Mouse (Mus musculus) thymus, postnatal 10 days (tissue): ENCODE measurements around the gene Nlgn2.

Experiments used
- DNase-seq, 2 experiments: peaks; one replicate each; pipeline ENCODE4 v3.0.0; 2021; ENCODE audit warnings: low spot score in 2 of 2

Nlgn2 gene

GRCm38 (mm10) chr11:69828832-69829231 is 8.8 kb downstream of the Nlgn2 start:
- DNase-seq = no peak

DNA sequence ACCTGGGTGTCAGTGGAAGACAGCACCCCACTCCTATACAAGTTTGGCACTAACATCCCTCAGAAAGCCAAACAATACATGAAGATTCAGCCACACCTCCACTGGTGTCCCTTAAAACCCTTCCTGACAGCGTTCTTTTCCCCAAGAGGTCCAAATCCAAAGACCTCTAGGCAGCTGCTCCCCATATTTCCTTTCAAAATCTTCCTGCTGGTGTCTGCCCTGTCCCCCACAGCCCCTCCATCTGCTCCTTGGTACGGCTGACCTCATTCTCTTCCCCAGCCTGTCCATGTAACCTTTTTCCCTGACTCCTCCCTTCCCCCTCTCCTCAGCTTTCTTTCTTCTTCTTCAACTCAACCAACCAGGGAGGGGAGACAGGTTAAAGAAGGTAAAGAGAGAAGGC is 14.1 kb downstream of the Nlgn2 start:
- no peak for DNase-seq

DNA sequence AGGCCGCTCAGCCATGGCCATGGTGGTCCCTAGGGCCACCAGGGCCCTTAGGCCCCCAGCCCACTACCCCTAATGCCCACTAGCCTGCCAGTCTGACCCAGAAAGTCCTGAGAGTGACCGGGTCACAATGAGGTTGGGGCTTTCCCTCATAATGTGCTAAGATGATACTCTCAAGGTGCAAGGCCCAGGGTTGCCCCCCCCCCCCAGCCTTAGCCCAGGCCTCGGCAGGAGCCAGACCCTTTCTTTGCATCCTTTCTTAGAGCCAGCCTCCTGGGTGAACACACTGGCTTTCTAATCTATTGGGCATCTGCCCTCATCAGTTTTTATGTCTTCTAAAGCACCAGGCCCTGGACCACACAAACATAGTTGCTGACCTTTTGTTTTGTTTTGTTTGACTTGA is 15.5 kb downstream of the Nlgn2 start, which contains the start of gene Spem1:
Spem1 (minus strand) TSS at position 101 of the 400 bp plus-strand sequence.
- no peak for DNase-seq

- DNase-seq = no peak
Observed at GRCm38 (mm10) chr11:69818871-69819270, 18.7 kb downstream of the Nlgn2 start.

- DNase-seq = no peak
Observed at GRCm38 (mm10) chr11:69818365-69818764, 19.2 kb downstream of the Nlgn2 start, which contains the start of gene Spem2. Gene Spem2, minus strand, starts transcription at chr11:69818465.

DNA sequence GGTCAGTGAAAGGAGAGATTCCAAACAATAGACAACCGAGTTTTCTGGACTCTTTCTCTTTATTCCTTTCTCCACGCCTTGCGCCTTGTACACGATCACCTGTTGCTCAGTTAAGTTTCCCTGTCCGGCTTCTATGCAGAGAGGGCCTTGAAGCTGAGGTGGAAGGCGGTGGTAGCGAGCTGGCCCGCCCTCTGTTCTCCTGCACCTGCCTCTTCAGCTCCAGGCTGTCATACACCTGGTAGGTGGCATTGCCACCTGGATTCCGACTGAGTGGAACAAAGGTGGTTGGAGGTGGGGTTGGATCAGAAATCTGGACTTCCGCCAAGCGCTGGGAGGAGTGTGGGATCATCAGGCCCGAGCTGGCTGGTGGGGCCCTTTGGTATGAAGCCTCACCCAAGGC is 21.1 kb downstream of the Nlgn2 start:
- DNase-seq = no peak

DNA sequence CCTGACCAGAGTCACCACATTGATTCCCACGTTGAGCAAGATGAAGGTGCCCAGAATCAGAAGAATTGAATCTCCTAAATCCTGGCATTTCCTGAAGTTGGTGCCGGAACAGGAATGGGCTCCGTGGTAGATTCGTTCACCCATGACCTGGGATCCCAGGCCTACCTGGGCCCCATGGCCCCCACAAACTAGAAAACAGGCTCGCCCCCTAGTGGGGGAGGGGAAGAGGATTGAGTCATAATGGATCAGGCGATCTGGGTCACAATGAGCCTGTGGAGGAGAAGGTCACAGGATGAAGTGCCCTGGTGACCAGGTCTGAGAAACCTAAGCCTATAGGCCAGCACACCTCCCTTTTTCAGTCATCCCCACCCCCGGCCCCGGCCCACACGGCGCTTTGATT is 22.4 kb downstream of the Nlgn2 start, which contains the start of gene Gm39566:
Gm39566 (minus strand) TSS at position 144 of the 400 bp plus-strand sequence.
- DNase-seq = peak in 1 of 2 experiments; percentile 37

- DNase-seq = no peak
Observed at GRCm38 (mm10) chr11:69810280-69810679, 27.3 kb downstream of the Nlgn2 start.

- DNase-seq = no peak
Observed at GRCm38 (mm10) chr11:69807641-69808040, 29.9 kb downstream of the Nlgn2 start.

DNA sequence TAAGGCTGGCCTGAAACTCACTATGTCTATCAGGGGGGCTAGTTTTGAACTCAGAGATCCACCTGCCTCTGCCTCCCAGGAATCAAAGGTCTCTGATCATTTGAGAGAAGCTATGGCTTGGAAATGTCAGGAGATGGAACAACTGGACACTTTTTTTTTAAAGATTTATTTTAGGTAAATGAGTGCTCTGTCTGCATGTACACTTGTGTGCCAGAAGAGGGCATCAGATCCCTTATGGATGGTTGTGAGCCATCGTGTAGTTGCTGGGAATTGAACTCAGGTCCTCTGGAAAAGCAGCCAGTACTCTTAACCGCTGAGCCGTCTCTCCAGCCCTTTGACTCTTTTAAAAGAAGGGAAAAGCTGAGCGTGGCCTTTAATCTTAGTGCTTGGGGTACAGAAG is 31.2 kb downstream of the Nlgn2 start:
- no peak for DNase-seq

DNA sequence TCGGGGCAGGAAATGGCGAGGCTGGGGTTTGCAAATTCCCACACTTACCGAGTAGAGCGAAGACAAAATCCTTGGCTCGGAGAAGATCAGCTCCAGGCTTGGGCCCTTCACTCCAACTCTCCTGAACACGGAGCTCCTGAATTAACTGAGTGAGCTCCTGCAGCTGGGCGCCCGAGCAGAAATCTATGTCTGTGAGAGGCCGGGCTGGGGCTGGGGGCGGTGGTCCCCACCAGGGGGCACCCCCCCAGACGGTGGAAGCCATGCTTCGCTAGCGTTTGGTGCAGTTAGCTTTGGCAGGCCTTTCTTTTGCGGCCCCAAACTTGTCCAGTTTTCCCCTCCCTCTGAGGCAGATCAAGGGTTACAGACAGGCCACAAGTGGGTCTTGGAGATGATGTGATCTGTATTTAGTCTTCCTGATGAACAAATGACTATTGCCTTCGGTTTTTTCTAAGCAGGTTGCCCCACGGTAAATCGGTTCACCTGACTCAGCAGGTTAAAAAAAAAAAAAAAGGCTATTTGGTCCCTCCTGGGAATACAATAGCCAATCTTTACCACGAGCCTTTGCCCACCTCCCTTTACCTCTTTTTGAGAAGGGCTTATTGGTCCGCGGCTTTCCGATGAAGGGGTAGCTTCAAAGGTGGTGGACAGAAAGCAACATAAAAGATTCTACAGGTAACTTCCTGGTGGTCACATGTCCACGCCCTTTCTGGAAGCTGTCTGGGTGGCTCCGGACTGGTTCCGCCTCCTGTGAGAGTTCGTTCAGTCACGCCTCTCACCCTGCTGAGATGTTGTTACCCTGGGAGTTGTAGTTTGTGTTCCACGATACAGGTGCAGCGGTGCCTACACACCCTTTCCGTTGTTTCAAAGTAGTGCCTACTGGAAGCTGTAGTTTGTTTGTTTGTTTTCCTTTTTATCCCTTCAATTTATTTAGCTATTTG is 32.3 kb downstream of the Nlgn2 start, which contains the start of gene Tmem102:
Tmem102 (minus strand) TSS at position 653 of the 938 bp plus-strand sequence.
- DNase-seq = no peak

GRCm38 (mm10) chr11:69804652-69804940 is 33.0 kb downstream of the Nlgn2 start:
- DNase-seq = no peak

DNA sequence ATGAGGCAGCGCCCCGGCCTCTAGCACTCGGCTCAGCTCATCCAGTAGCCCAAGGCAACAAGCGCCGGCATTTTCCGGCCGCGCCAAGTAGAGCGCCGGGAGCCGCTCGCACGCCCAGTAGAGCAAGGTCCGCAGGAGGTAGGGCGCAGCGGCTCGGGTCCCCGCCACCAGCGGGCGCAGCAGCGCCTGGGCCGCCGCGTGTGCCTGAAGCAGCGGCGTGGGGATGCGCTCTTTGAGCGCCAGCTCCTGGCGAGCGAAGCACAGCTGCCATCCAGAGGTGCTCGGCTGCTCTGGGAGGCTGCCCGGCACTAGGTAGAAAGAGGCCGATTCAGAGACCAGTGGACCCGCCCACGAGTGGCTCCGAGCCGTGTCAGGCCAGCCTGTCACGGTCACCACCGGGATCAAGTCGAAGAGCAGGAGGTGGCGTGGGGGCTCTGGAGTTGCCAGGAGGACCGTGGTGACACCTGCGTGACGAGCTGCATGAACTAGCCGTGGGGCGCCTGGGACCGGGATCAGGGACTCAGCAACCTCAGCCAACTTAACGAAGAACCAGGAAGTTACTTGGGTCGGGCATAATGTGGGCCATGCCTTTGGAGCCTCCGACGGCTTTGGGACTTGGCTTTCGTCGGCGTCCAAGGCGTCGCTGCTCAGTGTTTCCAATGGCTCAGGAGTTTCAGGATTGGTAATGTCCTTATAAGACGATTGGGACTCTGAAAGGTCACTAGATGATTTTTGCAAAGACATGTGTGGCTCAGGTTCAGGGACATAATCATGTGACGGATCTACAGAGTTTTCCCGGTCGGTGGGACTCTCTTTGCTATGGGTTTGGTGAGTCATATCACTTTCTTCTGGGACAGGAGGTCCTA is 33.6 kb downstream of the Nlgn2 start:
- peak; percentile 58 to 79 for DNase-seq

DNA sequence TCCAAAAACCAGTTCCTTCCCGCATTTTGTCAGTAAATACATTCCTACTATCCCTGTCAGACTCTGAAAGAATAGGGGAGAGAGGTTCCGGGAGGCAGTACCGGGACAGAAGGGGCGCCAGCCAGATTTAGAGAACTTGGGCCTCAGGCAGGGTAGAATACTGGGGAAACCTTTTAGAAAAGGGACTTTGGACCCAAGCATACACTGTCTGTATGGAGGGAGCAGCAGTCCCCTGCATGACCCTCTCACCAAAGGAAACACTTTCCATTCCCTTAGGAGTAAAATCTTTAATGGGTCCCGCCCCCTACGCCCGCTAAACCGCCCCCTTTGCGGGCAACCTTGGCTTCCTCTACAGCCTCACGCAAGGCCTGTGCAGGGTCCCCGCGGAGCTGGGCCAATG is 34.3 kb downstream of the Nlgn2 start:
- no peak for DNase-seq

DNA sequence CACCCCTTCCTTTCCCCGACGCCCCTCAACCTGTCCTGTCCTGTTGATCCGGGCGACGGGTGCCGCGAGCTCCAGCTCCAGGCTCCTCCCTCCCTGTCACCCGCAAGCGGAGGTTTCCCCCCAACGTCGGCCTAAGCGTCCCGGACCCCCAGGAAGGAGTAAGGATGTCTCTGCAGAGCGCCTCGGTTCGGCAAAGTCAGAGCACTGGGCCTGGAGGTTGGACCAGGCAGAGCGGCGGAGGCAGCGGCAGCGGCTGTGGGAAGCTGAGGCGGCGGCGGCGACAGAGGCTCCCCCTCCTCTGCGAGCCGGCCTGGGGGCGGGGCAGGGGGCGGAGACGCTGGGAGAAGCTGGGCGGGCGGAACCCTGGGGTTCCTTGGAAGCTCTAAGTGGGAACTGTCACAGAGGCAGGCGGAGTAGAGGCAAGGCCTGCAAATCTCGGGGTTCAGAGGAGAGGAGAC is 34.9 kb downstream of the Nlgn2 start:
- DNase-seq = peak; percentile 49 to 69

DNA sequence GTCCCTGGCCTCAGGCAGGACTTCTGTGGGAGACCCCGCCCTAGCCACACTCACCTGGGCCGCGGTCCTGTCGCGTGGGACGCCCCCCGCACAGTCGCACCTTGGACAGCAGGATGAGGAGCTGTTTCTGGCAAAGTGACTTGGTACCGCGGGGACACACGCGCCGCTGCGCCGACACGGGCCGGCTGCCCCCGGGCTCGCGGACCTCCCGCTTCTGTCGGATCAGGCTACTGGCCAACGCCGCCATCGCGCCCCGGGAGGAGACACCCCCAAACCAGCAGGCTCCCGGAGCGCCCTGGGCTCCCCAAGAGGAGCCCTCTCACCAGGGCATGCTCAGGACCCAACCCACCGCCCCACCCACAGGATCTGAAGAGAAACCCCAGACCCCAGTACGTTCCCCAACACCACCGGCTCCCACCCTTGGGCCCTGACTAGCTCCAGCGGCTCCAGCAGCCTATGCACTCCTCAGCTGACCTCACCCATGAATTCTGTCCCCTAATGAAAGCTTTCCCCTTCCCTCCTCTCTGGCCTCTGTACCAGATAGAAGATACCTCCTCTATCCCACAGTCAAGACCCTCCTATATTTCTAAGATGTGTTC is 36.1 kb downstream of the Nlgn2 start, which contains the start of gene Fgf11:
Fgf11 (minus strand) TSS at position 479 of the 599 bp plus-strand sequence.
- DNase-seq = no peak

GRCm38 (mm10) chr11:69800392-69801197 is 37.0 kb downstream of the Nlgn2 start:
- no peak for DNase-seq

GRCm38 (mm10) chr11:69800138-69800391 is 37.5 kb downstream of the Nlgn2 start:
- DNase-seq = no peak

GRCm38 (mm10) chr11:69799394-69800137 is 38.0 kb downstream of the Nlgn2 start:
- DNase-seq = no peak

- no peak for DNase-seq
Observed at GRCm38 (mm10) chr11:69797924-69798323, 39.7 kb downstream of the Nlgn2 start.
